Mouse (Mus musculus): ENCODE measurements around the gene Asb11. TPM values are rescaled to one million over a fixed set of nuclear protein-coding genes. Genes with fewer than 3 reads are reported as not detected.

Asb11 gene
- total RNA-seq (2014; fragmentation: Nextera tagmentation) (1.2 TPM in 1 of 2 replicates, not detected in the other), total RNA-seq (2017) (2.0 TPM in 1 of 2 replicates, not detected in the other)

GRCm38 (mm10) chrX:164436709-164437108, at the start of gene Asb11:
Gene Asb11, plus strand, starts transcription at chrX:164436994.
- no peak for ATAC-seq (replicated peaks; ENCODE audit: low FRiP score, low TSS enrichment, poor library complexity, severe bottlenecking)

- ATAC-seq (replicated peaks; ENCODE audit: low FRiP score, low TSS enrichment, poor library complexity, severe bottlenecking) = no peak
Observed at GRCm38 (mm10) chrX:164394091-164394490, 42.7 kb upstream of the Asb11 start.

GRCm38 (mm10) chrX:164398456-164398855, 38.3 kb upstream of the Asb11 start:
- ATAC-seq (replicated peaks; ENCODE audit: low FRiP score, low TSS enrichment, poor library complexity, severe bottlenecking) = peak; percentile 75

- no peak for ATAC-seq (replicated peaks; ENCODE audit: low FRiP score, low TSS enrichment, poor library complexity, severe bottlenecking)
Observed at GRCm38 (mm10) chrX:164405080-164405649, 31.6 kb upstream of the Asb11 start.

- ATAC-seq (replicated peaks; ENCODE audit: low FRiP score, low TSS enrichment, poor library complexity, severe bottlenecking) = no peak
Observed at GRCm38 (mm10) chrX:164406133-164407022, 30.4 kb upstream of the Asb11 start.

- no peak for ATAC-seq (replicated peaks; ENCODE audit: low FRiP score, low TSS enrichment, poor library complexity, severe bottlenecking)
Observed at GRCm38 (mm10) chrX:164408301-164408927, 28.4 kb upstream of the Asb11 start.

- ATAC-seq (replicated peaks; ENCODE audit: low FRiP score, low TSS enrichment, poor library complexity, severe bottlenecking) = no peak
Observed at GRCm38 (mm10) chrX:164410562-164410961, 26.2 kb upstream of the Asb11 start.

- no peak for ATAC-seq (replicated peaks; ENCODE audit: low FRiP score, low TSS enrichment, poor library complexity, severe bottlenecking)
Observed at GRCm38 (mm10) chrX:164416803-164417202, 20.0 kb upstream of the Asb11 start.

GRCm38 (mm10) chrX:164418008-164418407, 18.8 kb upstream of the Asb11 start:
- ATAC-seq (replicated peaks; ENCODE audit: low FRiP score, low TSS enrichment, poor library complexity, severe bottlenecking) = no peak

- ATAC-seq (replicated peaks; ENCODE audit: low FRiP score, low TSS enrichment, poor library complexity, severe bottlenecking) = peak; percentile 98
Observed at GRCm38 (mm10) chrX:164419471-164419939, 17.3 kb upstream of the Asb11 start, which contains the start of gene Piga. Gene Piga, plus strand, starts transcription at chrX:164419787.

- ATAC-seq (replicated peaks; ENCODE audit: low FRiP score, low TSS enrichment, poor library complexity, severe bottlenecking) = no peak
Observed at GRCm38 (mm10) chrX:164419955-164420354, 16.8 kb upstream of the Asb11 start.

GRCm38 (mm10) chrX:164420518-164420917, 16.3 kb upstream of the Asb11 start:
- no peak for ATAC-seq (replicated peaks; ENCODE audit: low FRiP score, low TSS enrichment, poor library complexity, severe bottlenecking)

- peak; percentile 95 for ATAC-seq (replicated peaks; ENCODE audit: low FRiP score, low TSS enrichment, poor library complexity, severe bottlenecking)
Observed at GRCm38 (mm10) chrX:164424821-164425220, 12.0 kb upstream of the Asb11 start.

- no peak for ATAC-seq (replicated peaks; ENCODE audit: low FRiP score, low TSS enrichment, poor library complexity, severe bottlenecking)
Observed at GRCm38 (mm10) chrX:164427295-164427694, 9.5 kb upstream of the Asb11 start.

GRCm38 (mm10) chrX:164428224-164428623, 8.6 kb upstream of the Asb11 start:
- ATAC-seq (replicated peaks; ENCODE audit: low FRiP score, low TSS enrichment, poor library complexity, severe bottlenecking) = no peak

GRCm38 (mm10) chrX:164430621-164431020, 6.2 kb upstream of the Asb11 start:
- ATAC-seq (replicated peaks; ENCODE audit: low FRiP score, low TSS enrichment, poor library complexity, severe bottlenecking) = no peak

GRCm38 (mm10) chrX:164431133-164431532, 5.7 kb upstream of the Asb11 start:
- ATAC-seq (replicated peaks; ENCODE audit: low FRiP score, low TSS enrichment, poor library complexity, severe bottlenecking) = no peak

- ATAC-seq (replicated peaks; ENCODE audit: low FRiP score, low TSS enrichment, poor library complexity, severe bottlenecking) = no peak
Observed at GRCm38 (mm10) chrX:164431541-164431940, 5.3 kb upstream of the Asb11 start.

GRCm38 (mm10) chrX:164432682-164433081, 4.1 kb upstream of the Asb11 start:
- ATAC-seq (replicated peaks; ENCODE audit: low FRiP score, low TSS enrichment, poor library complexity, severe bottlenecking) = peak; percentile 85

- ATAC-seq (replicated peaks; ENCODE audit: low FRiP score, low TSS enrichment, poor library complexity, severe bottlenecking) = no peak
Observed at GRCm38 (mm10) chrX:164439462-164439861, 2.7 kb downstream of the Asb11 start.

Measured in megakaryocyte-erythroid progenitor cell, adult 5-6 weeks (primary cell).